Comparison of ENCODE assay signal across 13 mouse cellular contexts in genomic region chr7:120241092-120241491, GRCm38 (mm10). TPM values are rescaled to one million over a fixed set of nuclear protein-coding genes. Genes with fewer than 3 reads are reported as not detected.
DNase-seq lines count a peak whose midpoint lies in the region; ATAC-seq and TF ChIP-seq lines count a peak whose summit lies in the region.
"Had no signal": no experiment of that assay in that cellular context is flagged by ENCODE, and none has a peak within 500 bp of the region (broad histone marks: within the 10 kb centered on the region; RNA-seq: fewer than 3 reads in every experiment).

No protein-coding gene starts in this region.

- no peaks in the 10 kb centered on the region for H3K9me3 ChIP-seq in kidney, embryonic 16.5 days (ENCODE audit: low read length)
- H3K9me3 ChIP-seq in E14TG2a.4 (ENCODE audit: low read length) = no peaks in the 10 kb centered on the region
- H3K9me3 ChIP-seq: embryonic facial prominence, embryonic 15.5 days had no signal

- H3K9ac ChIP-seq in kidney, embryonic 16.5 days (replicated peaks; ENCODE audit: low read length) = no peak overlapping the region
- H3K9ac ChIP-seq: embryonic facial prominence, embryonic 15.5 days had no signal

- H3K4me1 ChIP-seq in kidney, embryonic 16.5 days (ENCODE audit: insufficient read depth, low read length) = no peaks in the 10 kb centered on the region
- no peaks in the 10 kb centered on the region for H3K4me1 ChIP-seq in E14TG2a.4 (replicated peaks; ENCODE audit: low read depth, low read length)
- H3K4me1 ChIP-seq: embryonic facial prominence, embryonic 15.5 days had no signal

- H3K4me2 ChIP-seq in kidney, embryonic 16.5 days (replicated peaks; ENCODE audit: low read depth, low read length) = no peak overlapping the region
- H3K4me2 ChIP-seq: embryonic facial prominence, embryonic 15.5 days had no signal

- peak; percentile 7 for DNase-seq in adrenal gland, postnatal 14 days
- no peak for DNase-seq in adrenal gland, adult 8-10 months
- peak; percentile 5 to 10 for DNase-seq in kidney, postnatal 4 days
- no peak for DNase-seq in left cerebral cortex, postnatal 4 days
- DNase-seq: right cerebral cortex, postnatal 14 days had no signal

- H3K4me3 ChIP-seq in kidney, embryonic 16.5 days (ENCODE audit: low read length) = no peak overlapping the region
- no peak overlapping the region for H3K4me3 ChIP-seq in E14TG2a.4 (replicated peaks; ENCODE audit: low read length)
- H3K4me3 ChIP-seq: embryonic facial prominence, embryonic 15.5 days had no signal

- no peaks in the 10 kb centered on the region for H3K27me3 ChIP-seq in kidney, embryonic 16.5 days (ENCODE audit: insufficient read depth, low read length)
- H3K27me3 ChIP-seq in E14TG2a.4 (ENCODE audit: insufficient read depth, low read length) = no peaks in the 10 kb centered on the region
- H3K27me3 ChIP-seq: embryonic facial prominence, embryonic 15.5 days had no signal

- no peak for ATAC-seq in kidney, embryonic 16.5 days (ENCODE audit: low FRiP score, low TSS enrichment)
- ATAC-seq in common myeloid progenitor, adult 5-6 weeks (replicated peaks; ENCODE audit: low read depth, poor library complexity, severe bottlenecking) = 0 out of 2 replicates have a peak, but pooled peaks have one; percentile 54
- no peak for ATAC-seq in megakaryocyte-erythroid progenitor cell, adult 5-6 weeks (replicated peaks; ENCODE audit: low FRiP score, low TSS enrichment, poor library complexity, severe bottlenecking)

- peak; percentile 99 for TF ChIP-seq CTCF in E14TG2a.4 (conservative IDR thresholded peaks at IDR 0.05; ENCODE audit: low read length)

- no peaks in the 10 kb centered on the region for H3K36me3 ChIP-seq in kidney, embryonic 16.5 days (ENCODE audit: insufficient read depth, low read length)
- no peaks in the 10 kb centered on the region for H3K36me3 ChIP-seq in E14TG2a.4 (ENCODE audit: insufficient read depth, low read length)
- H3K36me3 ChIP-seq: embryonic facial prominence, embryonic 15.5 days had no signal

- no peak overlapping the region for H3K27ac ChIP-seq in kidney, embryonic 16.5 days (ENCODE audit: low read length)
- H3K27ac ChIP-seq: embryonic facial prominence, embryonic 15.5 days had no signal

- intact Hi-C loops in left cerebral cortex, postnatal 4 days (cut with DNase I) = no loop called here

RNA-seq across cellular contexts. Expression of gene Abca14, which starts 37.3 kb away (rescaled TPM):
- total RNA-seq in adrenal gland, postnatal 14 days (2021) = not detected in 2 replicates
- total RNA-seq in adrenal gland, adult 8-10 months (2022) = under 1 TPM in 1 of 4 experiments, not detected in 3; 0.08 TPM
- polyA plus RNA-seq in kidney, embryonic 16.5 days (2015; fragmentation: Nextera tagmentation; extraction: Ambion mirVana) = not detected in 2 replicates
- not detected in 2 replicates for total RNA-seq in common myeloid progenitor, adult 5-6 weeks (2017)
- total RNA-seq in megakaryocyte-erythroid progenitor cell, adult 5-6 weeks (2014; fragmentation: Nextera tagmentation) = not detected in 2 replicates
- not detected in 2 replicates for total RNA-seq in megakaryocyte-erythroid progenitor cell, adult 5-6 weeks (2017)
- total RNA-seq in left cerebral cortex, postnatal 4 days (2021) = not detected
- total RNA-seq: hematopoietic stem cell, adult 5-6 weeks; layer of hippocampus, postnatal 10 days had no signal
- polyA plus RNA-seq: C2C12; embryonic facial prominence, embryonic 15.5 days had no signal

RNA-seq across cellular contexts. Expression of gene Crym, which starts 39.2 kb away (rescaled TPM):
- 1.9 and 3.1 TPM in 2 replicates for total RNA-seq in adrenal gland, postnatal 14 days (2021)
- total RNA-seq in adrenal gland, adult 8-10 months (2022) = 1 to 10 TPM in 3 of 4 experiments, under 1 TPM in 1; 0.70 to 9.0 (median 4.9) TPM
- polyA plus RNA-seq in kidney, embryonic 16.5 days (2015; fragmentation: Nextera tagmentation; extraction: Ambion mirVana) = 71.3 and 77.0 TPM in 2 replicates
- total RNA-seq in common myeloid progenitor, adult 5-6 weeks (2017) = not detected in 2 replicates
- total RNA-seq in megakaryocyte-erythroid progenitor cell, adult 5-6 weeks (2014; fragmentation: Nextera tagmentation) = not detected in 2 replicates
- not detected in 2 replicates for total RNA-seq in megakaryocyte-erythroid progenitor cell, adult 5-6 weeks (2017)
- 100 to 1,000 TPM in 1 of 2 experiments, 10 to 100 TPM in 1; 93.0 to 126 TPM for total RNA-seq in left cerebral cortex, postnatal 4 days (2021)
- total RNA-seq: hematopoietic stem cell, adult 5-6 weeks had no signal
- polyA plus RNA-seq: C2C12 had no signal

Comparison
In these comparisons a context has a peak if more than half of its experiments do, and no peak if none do; other contexts are left out.
1. DNase-seq: peak in adrenal gland, postnatal 14 days (single experiment) and kidney, postnatal 4 days (2 of 2); none in adrenal gland, adult 8-10 months (single experiment) and left cerebral cortex, postnatal 4 days (single experiment).
2. RNA of gene Crym, which starts 39.2 kb away (total RNA-seq): 93.0 to 126 TPM in left cerebral cortex, postnatal 4 days; 0.70 to 9.0 TPM in adrenal gland, adult 8-10 months, 1.9 to 3.1 TPM in adrenal gland, postnatal 14 days, not detected in common myeloid progenitor, adult 5-6 weeks and not detected in megakaryocyte-erythroid progenitor cell, adult 5-6 weeks; every median in the first group is over 4 times any median in the second.